Mouse (Mus musculus) lung, postnatal 0 days (tissue): ENCODE measurements at regions not wholly inside any gene's neighbourhood (a gene's known extent, or its start where the extent isn't known, plus 50 kb on each side); places are given as distances from the start of the nearest gene placed in this dataset.

Source experiments
- ATAC-seq: fragments of 200-750 bp; cut with Nextera tagmentation; 2 replicates; pipeline ENCODE4 v1.8.0; 2017; ENCODE audit warnings: moderate library complexity
- DNase-seq: peaks from one replicate; pipeline ENCODE4 v3.0.0-alpha.2; 2016; ENCODE audit warnings: low spot score
- H3K27ac ChIP-seq: fragments of 300-500 bp; sonication (generic); 2 replicates; pipeline ENCODE4 v1.5.1; 2014; ENCODE audit warnings: antibody characterized with exemption, mild to moderate bottlenecking, low read length, mixed read lengths
- H3K27me3 ChIP-seq: fragments of 300-500 bp; sonication (generic); replicated peaks from 2 replicates; pipeline ENCODE4 v1.6.1; 2014; ENCODE audit warnings: low read length, mixed read lengths; ENCODE audit not compliant: insufficient read depth
- H3K36me3 ChIP-seq: fragments of 300-500 bp; sonication (generic); 2 replicates; pipeline ENCODE4 v1.6.1; 2014; ENCODE audit warnings: low read length, mixed read lengths; ENCODE audit not compliant: insufficient read depth
- H3K4me1 ChIP-seq: fragments of 300-500 bp; sonication (generic); 2 replicates; pipeline ENCODE4 v1.6.1; 2014; ENCODE audit warnings: antibody characterized with exemption, low read depth, low read length, mixed read lengths; ENCODE audit not compliant: insufficient read depth
- H3K4me2 ChIP-seq: fragments of 300-500 bp; sonication (generic); replicated peaks from 2 replicates; pipeline ENCODE4 v1.6.1; 2014; ENCODE audit warnings: low read depth, mild to moderate bottlenecking, low read length, moderate library complexity, mixed read lengths
- H3K4me3 ChIP-seq: fragments of 300-500 bp; sonication (generic); 2 replicates; pipeline ENCODE4 v1.5.1; 2014; ENCODE audit warnings: low read depth, low read length
- H3K9ac ChIP-seq: fragments of 300-500 bp; sonication (generic); replicated peaks from 2 replicates; pipeline ENCODE4 v1.6.1; 2014; ENCODE audit warnings: low read depth, mild to moderate bottlenecking
- H3K9me3 ChIP-seq: fragments of 300-500 bp; sonication (generic); 2 replicates; pipeline ENCODE4 v1.6.1; 2016; ENCODE audit warnings: low read length, mixed read lengths
- CTCF ChIP-seq: IDR thresholded peaks from 2 replicates; pipeline ENCODE4 v1.5.1; 2016; ENCODE audit warnings: antibody characterized with exemption, mild to moderate bottlenecking
- EP300 ChIP-seq: IDR thresholded peaks from 2 replicates; pipeline ENCODE4 v1.6.1; 2016; ENCODE audit warnings: antibody characterized with exemption, mild to moderate bottlenecking, control low read depth
- WGBS: fragments of 180-500 bp; shearing (Covaris S2); extraction: QIAGEN DNeasy Blood & Tissue Kit; methylation state at CpG from one replicate; pipeline ENCODE4 v1.1.7; 2014; 5-methylcytosine and 5-hydroxymethylcytosine counted together

DNA sequence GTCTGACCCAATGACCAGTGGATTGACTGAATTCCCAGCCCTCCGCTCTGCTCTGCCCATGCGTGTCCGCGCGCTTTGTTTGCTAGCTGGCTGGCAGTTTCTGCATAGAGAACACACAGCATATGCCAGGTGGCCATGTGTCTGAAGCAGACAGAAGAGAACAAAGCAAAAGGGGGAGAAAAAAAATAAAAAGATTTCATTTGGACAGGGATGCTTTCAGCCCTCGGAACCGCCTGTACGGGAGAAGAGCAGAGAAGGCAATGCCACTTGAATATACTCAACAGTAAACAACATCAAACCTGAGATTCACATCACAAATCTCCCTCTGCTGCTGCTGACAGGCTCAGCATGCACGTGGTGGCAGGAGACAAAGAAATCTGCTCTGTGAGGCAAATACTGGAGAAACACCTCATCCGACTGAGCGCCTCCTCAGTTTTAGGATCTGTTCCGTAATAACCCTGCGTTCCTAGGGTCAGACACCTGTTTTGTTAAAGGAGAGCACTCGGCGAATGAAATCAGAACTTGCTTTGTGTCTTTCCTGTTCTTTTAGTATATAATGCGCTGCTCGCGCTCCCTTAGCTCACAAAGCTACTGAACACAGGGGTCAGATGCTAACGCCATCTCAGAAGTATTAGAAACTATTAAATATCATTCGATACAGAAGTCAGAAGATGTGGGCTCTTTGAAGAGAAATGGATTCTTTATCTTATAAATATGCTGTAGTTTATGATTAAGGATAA lies 186.3 kb upstream of the Gm11146 start:
- H3K27me3 ChIP-seq, result no peaks in the 10 kb centered on the region
- ATAC-seq, result no peak
- H3K36me3 ChIP-seq, result no peaks in the 10 kb centered on the region
- 82% methylated on average over 20 of the region's 20 CpGs for WGBS
- no peaks in the 10 kb centered on the region for H3K9me3 ChIP-seq
- H3K27ac ChIP-seq, result no peak overlapping the region
- no peak overlapping the region for H3K9ac ChIP-seq
- no peak for DNase-seq
- H3K4me3 ChIP-seq, result no peak overlapping the region
- H3K4me1 ChIP-seq, result no peaks in the 10 kb centered on the region
- H3K4me2 ChIP-seq, result no peak overlapping the region
- TF ChIP-seq EP300 (no peak), CTCF (no peak)

DNA sequence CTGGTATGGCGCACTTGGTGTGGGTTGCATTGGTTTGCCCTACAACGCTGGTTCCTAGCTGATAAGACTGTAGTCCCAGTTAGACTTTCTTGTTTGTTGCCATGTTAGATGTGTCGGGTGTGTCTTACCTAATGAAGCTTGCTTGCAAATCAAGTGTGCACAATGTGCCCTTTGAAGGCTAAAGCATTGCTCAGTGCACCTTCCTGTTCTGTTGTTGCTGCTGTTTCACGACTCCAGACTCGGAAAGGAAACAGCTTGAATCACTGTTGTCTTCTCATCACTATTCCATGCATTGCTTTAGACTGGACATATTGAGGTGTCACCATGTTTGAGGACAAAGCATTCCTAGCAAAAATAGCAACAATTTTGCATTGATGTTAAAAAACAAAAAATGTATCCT lies 185.1 kb upstream of the Gm11146 start:
- TF ChIP-seq CTCF (no peak), EP300 (no peak)
- DNase-seq (no peak), ATAC-seq (no peak)
- Histone ChIP-seq H3K36me3 (no peaks in the 10 kb centered on the region), H3K4me3 (no peak overlapping the region), H3K27me3 (no peaks in the 10 kb centered on the region), H3K9me3 (no peaks in the 10 kb centered on the region), H3K4me1 (no peaks in the 10 kb centered on the region), H3K9ac (no peak overlapping the region), H3K4me2 (no peak overlapping the region), H3K27ac (no peak overlapping the region)
- 93% methylated on average over 5 of the region's 5 CpGs for WGBS

DNA sequence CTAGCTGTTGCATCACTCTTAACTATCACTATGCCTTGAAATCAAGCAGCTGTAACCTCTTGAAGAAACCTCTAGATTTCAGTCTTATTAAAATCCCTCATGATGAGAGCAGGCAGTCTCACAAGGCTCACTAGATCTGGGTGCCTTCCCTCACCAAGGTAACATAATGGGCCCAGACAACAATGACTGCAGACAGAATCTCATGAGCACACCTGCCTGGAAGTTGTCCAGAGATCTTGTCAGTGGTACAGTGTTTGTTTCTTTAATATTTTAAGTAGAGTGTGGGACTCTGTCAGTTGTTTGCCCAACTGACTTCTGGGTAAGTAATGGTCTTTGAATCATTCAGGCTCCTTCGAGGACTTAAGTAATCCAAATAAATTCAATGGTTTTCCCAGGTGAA lies 177.1 kb upstream of the Gm11146 start:
- Histone ChIP-seq H3K27me3 (no peaks in the 10 kb centered on the region), H3K4me3 (no peak overlapping the region), H3K4me2 (no peak overlapping the region), H3K4me1 (no peaks in the 10 kb centered on the region), H3K36me3 (no peaks in the 10 kb centered on the region), H3K27ac (no peak overlapping the region), H3K9me3 (no peaks in the 10 kb centered on the region), H3K9ac (no peak overlapping the region)
- TF ChIP-seq EP300 (no peak), CTCF (no peak)
- ATAC-seq (no peak), DNase-seq (no peak)
- 22% methylated on average over 1 of the region's 1 CpGs for WGBS

DNA sequence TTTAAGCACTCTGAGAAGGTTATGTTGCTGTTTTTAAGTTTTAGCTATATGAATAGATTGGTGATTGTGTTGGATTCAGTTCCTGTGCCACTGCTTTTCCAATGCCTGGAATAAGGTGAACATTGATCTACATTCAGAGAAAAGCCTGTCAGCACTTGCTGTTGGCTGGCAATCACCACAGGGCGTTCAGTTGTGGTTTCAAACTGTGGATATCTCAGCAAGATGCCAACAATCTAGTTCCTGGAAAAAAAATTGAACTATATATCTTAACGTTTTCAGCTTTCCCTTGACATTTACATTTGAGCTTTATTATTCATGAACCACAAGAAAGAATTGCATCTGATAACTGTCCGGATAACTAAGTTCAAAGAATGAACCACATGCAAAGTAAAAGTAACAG lies 170.2 kb upstream of the Gm11146 start:
- TF ChIP-seq CTCF (no peak), EP300 (no peak)
- Histone ChIP-seq H3K9me3 (no peaks in the 10 kb centered on the region), H3K4me1 (no peaks in the 10 kb centered on the region), H3K27ac (no peak overlapping the region), H3K9ac (no peak overlapping the region), H3K4me2 (no peak overlapping the region), H3K4me3 (no peak overlapping the region), H3K36me3 (no peaks in the 10 kb centered on the region), H3K27me3 (no peaks in the 10 kb centered on the region)
- no peak for ATAC-seq
- no peak for DNase-seq
- WGBS, result 73% methylated on average over 3 of the region's 3 CpGs

DNA sequence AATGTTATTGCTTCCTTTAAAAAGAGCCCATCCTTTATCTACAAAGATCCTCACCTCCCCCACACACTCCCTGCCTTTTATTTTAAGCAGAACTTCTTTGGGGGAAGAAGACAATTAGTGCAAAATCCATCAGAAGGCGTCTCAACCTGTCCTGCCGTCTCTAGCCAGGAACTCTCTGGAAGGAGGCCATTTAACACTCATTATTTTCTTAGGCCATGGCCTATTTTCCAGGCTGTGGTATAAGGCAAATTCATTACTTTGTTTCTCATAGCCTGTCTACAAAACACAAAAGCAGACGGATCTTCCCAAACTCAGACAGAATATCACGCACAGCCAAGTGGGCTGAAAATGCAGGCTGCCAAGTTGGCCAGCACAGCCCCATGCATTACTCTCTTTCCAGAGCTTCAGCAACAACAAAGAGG lies 159.0 kb upstream of the Gm11146 start:
- Histone ChIP-seq H3K27me3 (no peaks in the 10 kb centered on the region), H3K36me3 (no peaks in the 10 kb centered on the region), H3K4me1 (no peaks in the 10 kb centered on the region), H3K9me3 (no peaks in the 10 kb centered on the region), H3K4me2 (no peak overlapping the region), H3K9ac (no peak overlapping the region), H3K4me3 (no peak overlapping the region), H3K27ac (no peak overlapping the region)
- TF ChIP-seq CTCF (no peak), EP300 (no peak)
- 53% methylated on average over 4 of the region's 4 CpGs for WGBS
- no peak for ATAC-seq
- peak; percentile 30 for DNase-seq

DNA sequence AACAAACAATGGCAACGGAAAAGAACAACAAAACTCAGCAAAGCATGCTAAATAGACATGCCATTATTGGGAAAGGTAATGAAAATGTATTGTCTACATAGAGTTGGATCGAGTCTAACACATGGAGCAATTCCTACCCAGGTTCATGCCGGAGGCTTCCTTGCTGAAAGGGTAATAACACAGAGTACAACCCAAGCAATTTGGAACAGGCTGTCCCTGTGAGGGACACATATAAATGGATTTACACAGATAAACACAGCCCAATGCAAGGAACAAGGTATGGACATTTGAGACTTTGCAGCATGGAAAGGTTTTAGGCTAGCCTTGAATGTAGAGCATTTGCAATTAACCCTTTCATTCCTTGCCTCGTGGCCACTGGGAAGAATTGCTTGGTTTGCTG lies 158.6 kb upstream of the Gm11146 start:
- 71% methylated on average over 4 of the region's 4 CpGs for WGBS
- Histone ChIP-seq H3K4me3 (no peak overlapping the region), H3K27ac (no peak overlapping the region), H3K4me1 (no peaks in the 10 kb centered on the region), H3K9ac (no peak overlapping the region), H3K9me3 (no peaks in the 10 kb centered on the region), H3K36me3 (no peaks in the 10 kb centered on the region), H3K4me2 (no peak overlapping the region), H3K27me3 (no peaks in the 10 kb centered on the region)
- TF ChIP-seq CTCF, result no peak
- TF ChIP-seq EP300, result no peak
- DNase-seq (no peak), ATAC-seq (no peak)

DNA sequence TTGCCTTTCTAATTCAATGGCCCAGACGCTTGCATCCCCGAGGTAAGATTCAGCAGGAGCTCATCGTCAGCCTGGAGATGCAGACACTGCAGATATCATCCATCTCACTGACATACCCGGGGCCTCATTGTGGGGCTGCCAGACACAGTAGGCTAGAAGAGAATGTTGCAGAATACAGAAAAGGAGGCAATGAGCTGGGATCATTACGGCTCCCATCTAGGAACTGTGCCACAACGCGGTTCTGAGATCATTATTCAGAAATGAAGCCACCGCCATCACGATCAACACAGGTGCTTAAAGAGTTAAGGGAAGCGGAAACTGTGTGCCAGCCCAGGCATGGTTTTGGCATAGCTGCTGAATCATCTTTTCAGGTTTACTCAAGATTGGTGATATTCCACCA lies 158.1 kb upstream of the Gm11146 start:
- no peak for ATAC-seq

More for the DNA sequence above, 158.1 kb upstream of the Gm11146 start:
- WGBS, result 51% methylated on average over 10 of the region's 10 CpGs
- Histone ChIP-seq H3K36me3 (no peaks in the 10 kb centered on the region), H3K27me3 (no peaks in the 10 kb centered on the region), H3K9me3 (no peaks in the 10 kb centered on the region), H3K9ac (no peak overlapping the region), H3K27ac (no peak overlapping the region), H3K4me2 (no peak overlapping the region), H3K4me1 (no peaks in the 10 kb centered on the region), H3K4me3 (no peak overlapping the region)
- DNase-seq, result no peak
- TF ChIP-seq CTCF (no peak), EP300 (no peak)
